Mouse (Mus musculus) cerebellum, postnatal 4 days (tissue): Measurements from ENCODE around the gene Rps28.

ENCODE experiments used
- DNase-seq, 2 experiments: peaks; one replicate each; pipeline ENCODE4 v3.0.0; 2022; ENCODE audit warnings: low spot score in 2 of 2, mixed read lengths in 1 of 2

Rps28 gene

GRCm38 (mm10) chr17:33812475-33812874, 11.9 kb downstream of the Rps28 start:
- no peak for DNase-seq

- DNase-seq, result no peak
These were observed 13.2 kb downstream of the Rps28 start for GRCm38 (mm10) chr17:33811142-33811516.

GRCm38 (mm10) chr17:33810334-33811141, 13.8 kb downstream of the Rps28 start, which contains the start of gene Kank3:
Kank3 (plus strand) TSS chr17:33810519.
- peak; percentile 77 to 95 for DNase-seq

GRCm38 (mm10) chr17:33808192-33808591, 16.2 kb downstream of the Rps28 start:
- DNase-seq, result no peak

GRCm38 (mm10) chr17:33807181-33807888, 17.0 kb downstream of the Rps28 start:
- no peak for DNase-seq

- DNase-seq, result no peak
These were observed 19.6 kb downstream of the Rps28 start for GRCm38 (mm10) chr17:33804745-33805144.

DNA sequence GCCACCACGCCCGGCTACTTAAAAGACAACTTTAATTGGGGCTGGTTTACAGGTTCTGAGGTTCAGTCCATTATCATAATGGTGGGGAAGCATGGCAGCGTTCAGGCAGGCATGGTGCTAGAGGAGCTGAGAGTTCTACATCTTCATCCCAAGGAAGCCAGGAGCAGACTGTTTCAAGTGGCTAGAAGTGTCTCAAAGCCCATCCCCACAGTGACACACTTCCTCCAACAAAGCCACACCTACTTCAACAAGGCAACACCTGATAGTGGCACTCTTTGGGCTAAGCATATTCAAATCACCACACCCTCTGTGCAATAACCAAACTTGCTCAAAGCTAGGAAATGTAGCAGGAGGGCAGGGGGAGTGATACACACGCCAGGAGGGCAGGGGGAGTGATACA, 20.2 kb downstream of the Rps28 start:
- DNase-seq, result no peak

GRCm38 (mm10) chr17:33802221-33802620, 22.1 kb downstream of the Rps28 start:
- no peak for DNase-seq

GRCm38 (mm10) chr17:33799277-33799676, 25.1 kb downstream of the Rps28 start:
- DNase-seq, result no peak

DNA sequence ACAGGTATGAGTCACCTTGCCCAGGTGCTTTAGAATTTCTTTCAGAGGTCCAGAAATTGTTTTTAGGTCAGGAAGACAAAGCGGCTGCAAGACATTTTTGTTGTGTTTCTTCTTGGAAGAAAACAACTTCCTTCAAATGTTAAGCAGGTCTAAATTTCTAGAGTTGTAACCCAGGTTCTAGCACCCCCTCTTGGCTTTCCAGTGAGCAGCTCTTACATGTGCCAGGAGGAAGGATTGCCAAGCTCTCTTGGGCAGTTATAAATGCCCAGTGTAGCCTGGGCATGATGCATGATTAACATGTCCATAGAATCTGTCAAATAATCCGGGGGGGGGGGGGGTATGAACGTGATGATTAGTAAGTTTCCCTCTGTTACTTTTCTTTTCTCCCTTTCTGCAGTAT, 26.1 kb downstream of the Rps28 start:
- no peak for DNase-seq

DNA sequence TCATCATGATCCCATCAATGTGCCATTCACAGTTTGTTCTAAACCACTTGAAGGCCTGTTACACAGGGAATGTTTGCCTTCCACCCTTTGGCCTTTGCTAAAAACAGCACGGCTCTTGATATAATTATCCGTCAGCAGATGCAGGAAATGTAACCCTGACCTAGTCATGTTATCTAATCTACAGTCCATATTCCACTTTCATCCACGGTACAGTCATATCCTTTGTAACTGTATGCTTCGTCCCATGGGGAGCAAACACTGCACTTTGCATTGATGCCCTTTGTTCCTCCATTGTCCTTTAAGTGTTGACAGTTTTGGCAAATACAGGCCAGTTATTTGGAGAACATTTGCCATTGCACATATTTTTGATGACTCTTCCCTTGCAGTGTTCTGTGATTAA, 35.6 kb downstream of the Rps28 start:
- no peak for DNase-seq

DNA sequence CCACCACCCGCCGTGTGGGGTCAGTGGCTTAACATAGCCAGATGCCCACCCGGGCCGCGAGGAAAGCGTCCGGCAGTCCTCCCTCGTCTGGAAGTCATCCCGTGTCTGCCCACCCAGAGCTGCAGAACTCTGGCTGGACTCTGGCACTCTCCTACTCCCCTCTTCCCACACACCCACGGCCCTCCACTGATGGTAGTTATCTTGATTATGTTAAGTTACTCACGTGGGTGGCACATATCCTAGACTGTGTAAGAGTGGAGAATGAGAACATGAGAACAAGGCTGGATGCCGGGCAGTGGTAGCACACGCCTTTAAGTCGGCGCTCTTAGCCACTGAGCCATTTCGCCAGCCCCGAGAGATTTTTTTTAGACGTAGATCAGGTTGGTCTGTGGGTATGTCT, 38.0 kb downstream of the Rps28 start:
- no peak for DNase-seq

- no peak for DNase-seq
These were observed 39.4 kb downstream of the Rps28 start for GRCm38 (mm10) chr17:33784939-33785338.

DNA sequence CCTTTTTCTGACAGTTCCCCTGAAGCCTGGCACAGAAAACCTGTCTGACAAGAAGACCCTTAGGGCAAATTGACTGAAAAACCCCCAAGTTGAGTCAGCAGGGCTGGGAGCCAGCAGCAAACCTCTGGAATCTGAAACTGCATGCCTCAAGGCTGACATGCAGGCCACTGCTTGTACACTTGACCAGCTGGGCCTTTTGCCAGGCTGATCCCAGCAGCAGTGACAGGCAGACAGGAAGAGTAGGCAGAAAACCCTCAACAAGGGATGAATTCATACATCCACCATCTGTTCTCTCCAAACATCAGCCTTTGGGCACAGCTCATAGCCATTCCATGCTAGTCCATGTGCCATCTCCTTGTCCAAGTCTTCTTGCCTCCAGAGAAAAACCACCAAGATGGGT, 41.0 kb downstream of the Rps28 start:
- peak in 1 of 2 experiments; percentile 39 for DNase-seq

DNA sequence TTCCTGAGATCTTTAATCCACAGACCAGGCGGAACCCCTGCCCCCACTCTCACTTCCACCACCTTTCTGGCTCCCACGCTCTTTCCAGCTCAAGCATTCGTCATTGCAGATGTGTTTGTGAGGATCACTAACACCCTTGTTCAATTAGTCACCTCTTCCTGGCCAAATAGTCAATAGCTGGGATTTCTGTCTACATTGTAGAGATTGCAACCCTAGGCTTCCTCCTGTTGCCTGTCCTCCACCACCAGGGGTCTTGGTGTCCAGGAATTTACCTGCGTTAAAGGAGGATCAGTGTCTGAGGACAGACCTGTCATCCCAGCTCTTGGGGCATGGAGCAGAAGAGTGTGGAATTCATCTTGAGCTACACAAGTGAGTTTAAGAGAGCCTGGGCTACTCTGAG, 42.3 kb downstream of the Rps28 start:
- no peak for DNase-seq

DNA sequence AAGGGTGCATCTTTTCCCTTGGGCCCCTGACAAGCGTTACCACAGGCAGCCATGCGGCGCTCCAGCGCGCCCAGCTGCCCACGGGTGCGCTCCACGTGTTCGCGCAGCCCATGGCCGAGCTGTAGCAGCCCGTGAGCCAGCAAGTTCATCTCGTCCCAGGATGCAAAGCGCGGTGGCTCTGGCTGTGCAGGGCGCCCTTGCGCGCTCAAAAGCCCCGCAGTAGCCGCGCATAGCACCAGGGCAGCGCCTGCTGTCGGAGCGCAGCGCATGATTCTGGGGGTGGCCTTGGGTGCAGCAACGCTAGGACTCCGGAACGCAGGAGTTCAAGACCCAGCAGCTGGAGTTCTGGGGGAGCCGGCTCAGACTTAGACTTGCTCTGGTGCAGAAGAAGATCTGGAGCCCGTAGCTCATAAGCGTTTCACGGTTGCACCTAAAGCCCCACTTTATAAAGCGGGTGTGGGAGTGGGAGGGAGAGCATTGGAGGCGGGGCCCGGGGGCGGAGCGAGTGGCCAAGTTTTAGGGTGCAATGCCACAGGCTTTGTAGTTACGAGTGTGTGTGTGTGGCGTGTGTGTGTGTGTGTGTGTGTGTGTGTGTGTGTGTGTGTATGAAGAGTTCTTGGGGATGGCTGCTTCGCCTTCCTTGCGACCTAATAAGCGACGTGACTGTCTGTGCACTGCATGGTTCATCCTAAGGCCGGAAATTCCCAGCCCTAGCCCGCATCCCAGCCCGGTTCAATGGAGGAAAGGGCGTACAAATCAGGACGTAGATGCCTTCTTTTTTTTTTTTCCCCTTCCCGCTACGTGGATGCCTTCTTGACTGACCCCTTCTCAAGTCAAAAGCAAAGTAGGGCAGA, 43.0 kb downstream of the Rps28 start, which contains the start of gene Angptl4:
Angptl4 (minus strand) TSS at position 707 of the 854 bp plus-strand sequence.
- peak in 1 of 2 experiments; percentile 30 for DNase-seq

DNA sequence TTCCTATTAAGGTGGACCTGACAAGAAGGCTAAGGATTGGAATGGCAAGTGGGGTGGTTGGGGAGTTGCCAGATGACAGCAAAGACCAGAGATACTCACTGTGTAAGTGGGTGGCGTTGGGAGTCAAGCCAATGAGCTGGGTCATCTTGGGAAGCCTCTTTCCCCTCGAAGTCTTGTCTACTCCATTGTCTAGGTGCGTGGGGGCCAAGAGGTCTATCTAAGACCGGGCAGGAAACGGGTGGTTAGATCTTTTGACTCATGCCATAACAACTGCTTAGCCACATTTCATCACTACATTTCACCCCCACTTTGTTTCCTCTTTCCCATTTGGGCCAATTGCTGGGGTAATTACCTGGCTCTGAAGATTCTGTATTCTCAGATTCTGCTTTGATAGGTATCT, 43.9 kb downstream of the Rps28 start:
- DNase-seq, result no peak

DNA sequence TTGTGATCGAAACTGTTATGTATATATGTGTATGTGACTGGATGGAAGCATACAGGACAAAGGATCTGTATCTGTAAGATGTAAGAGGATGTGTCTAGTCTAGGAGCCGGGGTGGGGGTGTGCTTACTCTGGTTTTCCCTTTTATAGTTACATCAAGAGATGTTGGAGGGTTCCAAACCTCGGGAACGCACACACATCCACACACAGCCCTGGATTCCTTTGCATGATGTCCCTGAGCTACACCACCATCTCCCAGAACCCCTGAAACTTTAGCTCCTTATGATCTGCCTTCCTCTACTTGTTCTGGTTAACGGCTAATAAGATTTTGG, 44.4 kb downstream of the Rps28 start:
- no peak for DNase-seq

GRCm38 (mm10) chr17:33779271-33779966, 44.9 kb downstream of the Rps28 start:
- DNase-seq, result peak; percentile 65 to 88

- DNase-seq, result no peak
These were observed 49.1 kb downstream of the Rps28 start for GRCm38 (mm10) chr17:33775287-33775686.

- no peak for DNase-seq
These were observed 49.7 kb downstream of the Rps28 start for GRCm38 (mm10) chr17:33774573-33775155.
